Mouse (Mus musculus): Measurements from ENCODE around the gene Tinagl1. TPM values are rescaled to one million over a fixed set of nuclear protein-coding genes. Genes with fewer than 3 reads are reported as not detected.
A peak's percentile ranks its signal among the peaks of the same experiment; 100 is the strongest.

Gene Tinagl1
- polyA plus RNA-seq, 1 experiment from 2014 or later: 288 TPM

DNA sequence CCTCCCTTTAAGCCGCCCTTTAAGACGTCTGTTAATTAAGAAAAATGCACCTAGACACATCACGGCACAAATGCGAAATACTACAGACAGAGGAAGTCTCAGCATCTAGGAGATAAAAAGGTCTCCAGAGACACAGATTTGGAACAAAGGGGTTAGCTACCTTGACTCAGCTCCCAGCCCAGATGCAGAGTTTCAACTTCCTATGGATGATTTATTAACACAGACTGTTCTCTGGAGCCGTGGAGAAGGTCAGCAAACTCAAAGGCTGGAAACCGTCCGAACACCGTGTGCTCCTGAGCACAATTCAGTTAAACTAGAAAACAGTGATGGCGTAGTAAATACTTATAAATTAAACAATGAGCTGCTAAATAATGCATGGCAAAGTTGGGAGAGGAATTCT lies 17.3 kb upstream of the Tinagl1 start:
- 22% methylated on average over 9 of the region's 9 CpGs for WGBS

DNA sequence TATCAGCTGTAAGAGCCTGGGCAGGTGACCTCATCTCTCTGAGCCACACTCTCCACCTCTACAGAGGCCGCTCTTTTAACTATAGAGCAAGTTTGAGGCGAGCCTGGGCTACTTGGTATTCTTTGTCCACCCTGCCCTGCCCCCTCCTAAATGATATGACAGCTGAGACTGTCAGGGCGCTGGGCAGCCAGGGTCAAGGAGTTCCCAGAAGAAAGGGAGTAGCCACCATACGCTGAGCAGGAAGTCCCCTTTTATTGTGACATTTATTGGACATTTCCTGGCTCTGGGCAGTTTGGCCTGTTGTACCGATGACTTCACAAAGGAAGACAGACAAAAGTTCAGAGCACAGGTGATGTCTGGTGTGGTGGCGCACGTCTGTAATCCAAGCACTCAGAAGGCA lies 14.7 kb upstream of the Tinagl1 start:
- H3K36me3 ChIP-seq (ENCODE audit: insufficient read depth, low read length): no peaks in the 10 kb centered on the region
- WGBS: 51% methylated on average over 7 of the region's 7 CpGs
- H3K4me3 ChIP-seq (ENCODE audit: low read depth, low read length): no peak overlapping the region
- no peaks in the 10 kb centered on the region for H3K4me1 ChIP-seq (ENCODE audit: insufficient read depth, low read depth, low read length)
- no peak overlapping the region for H3K4me2 ChIP-seq (replicated peaks; ENCODE audit: low read depth, low read length)
- no peak overlapping the region for H3K9ac ChIP-seq (replicated peaks; ENCODE audit: low read depth)
- no peak overlapping the region for H3K27ac ChIP-seq (ENCODE audit: low read length)
- peak; percentile 58 for ATAC-seq
- TF ChIP-seq CTCF (IDR thresholded peaks at IDR 0.05) (no peak), EP300 (IDR thresholded peaks at IDR 0.05) (peak; percentile 66)
- no peaks in the 10 kb centered on the region for H3K27me3 ChIP-seq (replicated peaks; ENCODE audit: insufficient read depth, low read length)
- H3K9me3 ChIP-seq (ENCODE audit: low read length): no peaks in the 10 kb centered on the region
- peak; percentile 36 for DNase-seq (ENCODE audit: low spot score)

More for the DNA sequence above, 17.3 kb upstream of the Tinagl1 start:
- Histone ChIP-seq H3K4me1 (ENCODE audit: insufficient read depth, low read depth, low read length) (no peaks in the 10 kb centered on the region), H3K27me3 (replicated peaks; ENCODE audit: insufficient read depth, low read length) (no peaks in the 10 kb centered on the region), H3K9ac (replicated peaks; ENCODE audit: low read depth) (no peak overlapping the region), H3K27ac (ENCODE audit: low read length) (no peak overlapping the region), H3K4me2 (replicated peaks; ENCODE audit: low read depth, low read length) (no peak overlapping the region), H3K4me3 (ENCODE audit: low read depth, low read length) (no peak overlapping the region), H3K9me3 (ENCODE audit: low read length) (no peaks in the 10 kb centered on the region), H3K36me3 (ENCODE audit: insufficient read depth, low read length) (no peaks in the 10 kb centered on the region)
- no peak for TF ChIP-seq CTCF (IDR thresholded peaks at IDR 0.05)
- no peak for TF ChIP-seq EP300 (IDR thresholded peaks at IDR 0.05)
- DNase-seq (ENCODE audit: low spot score): no peak
- ATAC-seq: no peak

DNA sequence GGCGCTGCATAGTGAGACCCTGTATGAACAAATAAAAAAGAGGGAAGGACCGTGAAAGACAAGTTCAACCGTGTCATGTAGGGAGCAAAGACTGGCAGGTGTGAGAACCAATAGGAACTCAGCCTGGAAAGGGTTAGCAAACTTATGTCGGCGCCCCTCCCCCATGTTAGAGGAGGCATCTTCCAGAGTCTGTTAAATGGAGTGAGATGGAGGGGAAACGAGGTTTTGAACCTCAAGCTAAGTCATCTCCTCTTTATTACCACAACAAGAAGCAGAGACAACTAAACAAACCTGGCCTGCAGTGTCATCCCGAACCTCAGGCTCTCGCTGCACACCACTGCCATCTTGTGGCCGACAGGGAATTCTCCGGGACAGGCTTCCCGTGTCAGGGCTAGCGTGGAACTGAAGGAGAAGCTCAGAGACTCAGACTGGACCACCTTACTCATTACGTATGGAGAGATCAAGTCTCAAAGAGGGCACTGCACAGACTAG lies 13.9 kb upstream of the Tinagl1 start:
- no peaks in the 10 kb centered on the region for H3K9me3 ChIP-seq (ENCODE audit: low read length)
- DNase-seq (ENCODE audit: low spot score) (peak; percentile 93), ATAC-seq (peak; percentile 83)
- no peak overlapping the region for H3K4me2 ChIP-seq (replicated peaks; ENCODE audit: low read depth, low read length)
- H3K4me1 ChIP-seq (ENCODE audit: insufficient read depth, low read depth, low read length): no peaks in the 10 kb centered on the region
- WGBS: 1% methylated on average over 13 of the region's 13 CpGs
- H3K27ac ChIP-seq (ENCODE audit: low read length): no peak overlapping the region
- H3K9ac ChIP-seq (replicated peaks; ENCODE audit: low read depth): no peak overlapping the region
- no peak overlapping the region for H3K4me3 ChIP-seq (ENCODE audit: low read depth, low read length)
- H3K36me3 ChIP-seq (ENCODE audit: insufficient read depth, low read length): no peaks in the 10 kb centered on the region
- H3K27me3 ChIP-seq (replicated peaks; ENCODE audit: insufficient read depth, low read length): no peaks in the 10 kb centered on the region
- TF ChIP-seq CTCF (IDR thresholded peaks at IDR 0.05) (peak; percentile 99), EP300 (IDR thresholded peaks at IDR 0.05) (no peak)

DNA sequence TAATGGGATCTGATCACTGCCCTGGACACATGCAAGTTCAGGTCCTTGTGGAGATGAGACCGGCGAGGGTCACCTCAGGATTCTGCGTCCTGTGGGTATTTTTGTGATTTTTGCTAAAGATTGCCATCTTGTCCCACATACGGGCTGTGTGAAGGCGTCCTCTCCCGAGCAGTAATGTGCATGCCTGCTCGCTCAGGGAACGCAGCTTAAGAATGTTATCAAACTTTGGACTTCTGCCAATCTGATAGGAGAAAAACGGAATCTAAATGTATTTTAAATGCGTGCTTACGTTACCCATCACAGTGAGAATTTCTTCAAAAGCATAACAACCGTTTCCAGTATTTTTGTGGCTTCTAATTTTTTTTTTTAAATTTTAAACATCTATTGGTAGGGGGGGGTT lies 12.0 kb upstream of the Tinagl1 start:
- Histone ChIP-seq H3K27ac (ENCODE audit: low read length) (no peak overlapping the region), H3K9me3 (ENCODE audit: low read length) (no peaks in the 10 kb centered on the region), H3K36me3 (ENCODE audit: insufficient read depth, low read length) (no peaks in the 10 kb centered on the region), H3K27me3 (replicated peaks; ENCODE audit: insufficient read depth, low read length) (no peaks in the 10 kb centered on the region), H3K4me2 (replicated peaks; ENCODE audit: low read depth, low read length) (no peak overlapping the region), H3K4me3 (ENCODE audit: low read depth, low read length) (no peak overlapping the region), H3K4me1 (ENCODE audit: insufficient read depth, low read depth, low read length) (no peaks in the 10 kb centered on the region; the same call in 1 of the 2 replicates), H3K9ac (replicated peaks; ENCODE audit: low read depth) (no peak overlapping the region)
- WGBS: 29% methylated on average over 12 of the region's 12 CpGs
- ATAC-seq (no peak; the same call in 1 of the 2 replicates), DNase-seq (ENCODE audit: low spot score) (peak; percentile 70)
- TF ChIP-seq CTCF (IDR thresholded peaks at IDR 0.05) (no peak), EP300 (IDR thresholded peaks at IDR 0.05) (peak; percentile 43; the same call in 1 of the 2 replicates)

DNA sequence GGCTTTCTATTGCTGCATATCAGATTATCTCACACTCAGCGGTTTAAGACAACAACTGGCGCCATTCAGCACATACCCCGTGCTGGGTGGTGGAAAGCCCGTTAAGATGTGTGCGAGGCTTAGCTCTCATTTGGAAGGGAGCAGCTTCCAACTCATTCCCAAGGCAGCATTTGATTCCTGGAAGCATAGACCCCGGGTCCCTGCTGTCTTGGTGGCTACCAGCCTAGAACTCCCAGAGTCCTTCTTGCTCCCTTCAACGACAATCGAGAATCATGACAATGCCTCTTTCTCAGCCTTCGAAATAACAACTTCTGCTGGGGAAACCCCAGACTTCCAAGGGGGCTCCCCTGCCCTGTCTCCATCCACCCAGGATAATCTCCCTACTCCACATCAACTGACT lies 11.5 kb upstream of the Tinagl1 start:
- no peak for TF ChIP-seq CTCF (IDR thresholded peaks at IDR 0.05)
- TF ChIP-seq EP300 (IDR thresholded peaks at IDR 0.05): no peak
- no peaks in the 10 kb centered on the region for H3K27me3 ChIP-seq (replicated peaks; ENCODE audit: insufficient read depth, low read length)
- H3K4me3 ChIP-seq (ENCODE audit: low read depth, low read length): no peak overlapping the region
- H3K36me3 ChIP-seq (ENCODE audit: insufficient read depth, low read length): no peaks in the 10 kb centered on the region
- H3K9ac ChIP-seq (replicated peaks; ENCODE audit: low read depth): no peak overlapping the region
- H3K27ac ChIP-seq (ENCODE audit: low read length): no peak overlapping the region
- H3K4me2 ChIP-seq (replicated peaks; ENCODE audit: low read depth, low read length): no peak overlapping the region
- no peak for DNase-seq (ENCODE audit: low spot score)
- peaks cover under 1% of the 10 kb centered on the region; the same call in 1 of the 2 replicates for H3K4me1 ChIP-seq (ENCODE audit: insufficient read depth, low read depth, low read length)
- H3K9me3 ChIP-seq (ENCODE audit: low read length): no peaks in the 10 kb centered on the region
- 71% methylated on average over 9 of the region's 9 CpGs for WGBS
- ATAC-seq: no peak

DNA sequence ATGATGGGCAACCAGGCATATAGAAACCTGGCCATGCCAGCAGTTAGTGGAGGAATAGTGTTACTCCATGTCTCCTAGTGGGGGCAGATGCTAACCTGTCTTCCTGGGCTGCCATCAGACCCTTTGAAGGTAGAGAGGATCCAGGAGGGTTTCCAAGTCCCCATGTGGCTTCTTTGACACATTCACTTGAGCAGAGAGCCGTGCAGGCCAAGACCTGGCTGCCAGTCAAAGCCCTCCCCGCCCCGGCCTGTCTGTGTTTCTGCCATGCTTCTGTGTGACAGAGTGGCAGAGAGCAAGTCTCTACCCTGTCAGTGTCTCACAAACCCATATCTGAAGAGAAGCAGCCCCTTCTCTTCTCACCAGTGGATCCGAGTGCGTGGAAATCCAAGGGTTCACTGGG lies 9.0 kb upstream of the Tinagl1 start:
- Histone ChIP-seq H3K36me3 (ENCODE audit: insufficient read depth, low read length) (no peaks in the 10 kb centered on the region), H3K4me2 (replicated peaks; ENCODE audit: low read depth, low read length) (no peak overlapping the region), H3K4me1 (ENCODE audit: insufficient read depth, low read depth, low read length) (peaks cover 5% of the 10 kb centered on the region), H3K27me3 (replicated peaks; ENCODE audit: insufficient read depth, low read length) (no peaks in the 10 kb centered on the region), H3K9ac (replicated peaks; ENCODE audit: low read depth) (no peak overlapping the region), H3K4me3 (ENCODE audit: low read depth, low read length) (no peak overlapping the region), H3K27ac (ENCODE audit: low read length) (no peak overlapping the region), H3K9me3 (ENCODE audit: low read length) (no peaks in the 10 kb centered on the region)
- DNase-seq (ENCODE audit: low spot score) (no peak), ATAC-seq (no peak)
- WGBS: 76% methylated on average over 5 of the region's 5 CpGs
- TF ChIP-seq EP300 (IDR thresholded peaks at IDR 0.05) (no peak), CTCF (IDR thresholded peaks at IDR 0.05) (no peak)

DNA sequence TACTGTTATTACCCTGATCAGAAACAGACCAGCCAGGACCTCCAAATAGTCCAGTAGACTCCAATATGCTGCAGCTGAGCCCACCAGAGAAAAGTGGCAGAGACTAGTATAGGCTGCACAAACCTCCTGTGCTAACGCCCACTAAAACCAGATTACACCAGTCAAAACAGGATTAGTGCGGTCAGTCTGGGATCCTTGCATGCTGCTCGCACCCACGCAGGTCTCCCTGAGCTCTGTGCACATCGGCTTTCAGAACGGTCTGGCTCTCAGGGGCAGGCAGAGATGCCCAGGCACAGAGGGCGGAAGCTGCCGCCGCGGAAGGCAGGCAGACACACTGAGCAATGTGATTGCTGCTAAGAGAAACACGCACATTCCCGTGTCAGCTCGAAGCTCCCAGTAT lies 8.1 kb upstream of the Tinagl1 start:
- DNase-seq (ENCODE audit: low spot score): no peak
- Histone ChIP-seq H3K27ac (ENCODE audit: low read length) (no peak overlapping the region), H3K9ac (replicated peaks; ENCODE audit: low read depth) (no peak overlapping the region), H3K4me2 (replicated peaks; ENCODE audit: low read depth, low read length) (no peak overlapping the region), H3K4me3 (ENCODE audit: low read depth, low read length) (no peak overlapping the region), H3K27me3 (replicated peaks; ENCODE audit: insufficient read depth, low read length) (no peaks in the 10 kb centered on the region), H3K4me1 (ENCODE audit: insufficient read depth, low read depth, low read length) (peaks cover 5% of the 10 kb centered on the region), H3K36me3 (ENCODE audit: insufficient read depth, low read length) (no peaks in the 10 kb centered on the region), H3K9me3 (ENCODE audit: low read length) (no peaks in the 10 kb centered on the region)
- WGBS: 63% methylated on average over 13 of the region's 13 CpGs
- no peak for ATAC-seq
- TF ChIP-seq EP300 (IDR thresholded peaks at IDR 0.05) (no peak), CTCF (IDR thresholded peaks at IDR 0.05) (no peak)
